Mouse (Mus musculus) adrenal gland, postnatal 25 days (tissue): Measurements from ENCODE around the gene 2010315B03Rik. TPM values are rescaled to one million over a fixed set of nuclear protein-coding genes. Genes with fewer than 3 reads are reported as not detected.
A peak's percentile ranks its signal among the peaks of the same experiment; 100 is the strongest.

ENCODE experiments used
- DNase-seq: peaks from one replicate; pipeline ENCODE4 v3.0.0; 2021; ENCODE audit warnings: mixed read lengths
- long read RNA-seq: library from polyadenylated mRNA; stranded (forward); transcript quantifications from one replicate; pipeline ENCODE4 v2.0.0, GENCODE M21; 2021
- total RNA-seq: library from RNA; stranded (reverse); gene quantifications from 2 replicates; pipeline ENCODE4 v1.2.3, GENCODE M21; 2021

The 2010315B03Rik gene
- 22.8 and 26.5 TPM in 2 replicates for total RNA-seq
- long read RNA-seq, transcript 2010315B03Rik-205 (4 exons, 683 nt) = major isoform, 5 of 13 reads
- long read RNA-seq, partial matches to known transcripts = 0 of 13 reads
- long read RNA-seq, other reads (novel, unspliced or antisense) = 2 of 13 reads

DNA sequence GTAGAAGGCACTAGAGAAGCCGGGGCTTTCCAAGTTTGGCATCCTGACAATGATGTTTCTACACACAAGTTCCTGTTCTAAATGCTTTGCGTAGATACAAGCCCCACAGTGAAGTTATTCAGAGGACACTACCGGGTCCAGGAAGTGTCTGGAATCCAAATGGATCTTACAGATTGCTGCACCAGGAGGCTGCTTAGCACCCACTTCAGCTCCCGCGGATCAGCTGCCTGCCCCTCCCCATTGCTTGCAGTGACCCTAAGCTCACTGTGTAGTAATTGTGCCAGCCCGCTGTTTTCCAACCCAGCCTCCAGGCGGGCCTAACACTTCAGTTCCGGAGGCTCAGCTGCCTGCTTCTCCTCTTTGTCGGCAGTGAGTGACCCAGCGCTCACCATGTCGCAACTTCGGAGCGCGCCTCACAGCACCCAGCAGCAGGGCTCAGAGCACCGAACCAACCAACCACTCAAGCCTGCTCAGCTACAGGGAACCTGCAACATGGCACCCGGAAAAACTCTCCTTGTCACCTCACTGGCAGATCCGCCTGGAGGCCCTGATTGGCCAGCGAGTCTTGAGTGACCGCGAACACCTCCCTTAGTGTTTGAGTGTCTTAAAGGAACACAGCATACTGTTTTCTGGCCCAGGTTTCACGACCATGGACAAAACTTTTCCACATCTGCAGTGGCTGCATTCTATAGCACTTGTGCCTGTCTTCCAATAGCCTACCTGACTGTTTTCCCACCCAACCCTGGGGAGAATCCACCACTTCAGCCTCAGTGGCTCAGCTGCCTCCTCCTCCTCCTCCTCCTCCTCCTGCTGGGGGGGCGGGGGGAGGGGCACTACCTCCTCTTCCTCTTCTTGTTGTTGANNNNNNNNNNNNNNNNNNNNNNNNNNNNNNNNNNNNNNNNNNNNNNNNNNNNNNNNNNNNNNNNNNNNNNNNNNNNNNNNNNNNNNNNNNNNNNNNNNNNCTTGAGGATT lies at the start of gene 2010315B03Rik:
2010315B03Rik (minus strand) TSS at position 526 of the 972 bp plus-strand sequence.
- peak; percentile 84 for DNase-seq

DNA sequence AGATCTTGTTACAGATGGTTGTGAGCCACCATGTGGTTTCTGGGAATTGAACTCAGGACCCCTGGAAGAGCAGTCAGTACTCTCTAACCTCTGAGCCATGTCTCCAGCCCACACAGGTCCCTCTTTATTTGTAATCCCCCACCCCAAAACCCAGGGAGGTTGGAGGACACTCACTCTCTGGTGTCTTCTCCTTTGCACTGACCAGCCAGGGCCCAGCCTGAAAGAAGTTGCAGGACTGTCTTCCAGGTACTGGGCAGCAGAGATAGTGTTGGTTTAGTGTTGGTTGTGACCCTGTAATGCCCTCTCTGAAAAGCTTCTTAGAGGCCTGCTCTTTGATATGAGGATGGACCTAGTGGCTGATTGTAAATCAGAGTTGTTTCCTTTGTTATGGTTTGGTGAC lies 994 bp downstream of the 2010315B03Rik start:
- no peak for DNase-seq

DNA sequence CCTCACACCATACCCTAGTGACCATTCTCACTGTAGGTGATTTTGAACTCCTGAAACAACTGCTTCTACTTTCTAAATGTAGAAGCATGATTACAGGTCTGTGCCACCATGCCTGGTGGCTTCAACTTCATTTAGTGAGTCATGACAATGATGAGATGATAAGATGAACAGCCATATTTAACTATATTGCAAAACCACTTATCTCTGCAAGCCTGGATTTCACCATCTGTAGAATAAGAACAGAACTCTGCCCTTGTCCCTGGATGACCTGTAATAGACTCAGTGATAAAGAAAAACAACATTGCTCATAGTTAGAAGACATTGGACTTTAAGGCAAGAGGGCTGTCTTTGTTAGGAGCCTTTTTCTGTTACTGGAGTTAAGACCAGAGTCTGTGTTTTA lies 24.2 kb downstream of the 2010315B03Rik start:
- DNase-seq = no peak

DNA sequence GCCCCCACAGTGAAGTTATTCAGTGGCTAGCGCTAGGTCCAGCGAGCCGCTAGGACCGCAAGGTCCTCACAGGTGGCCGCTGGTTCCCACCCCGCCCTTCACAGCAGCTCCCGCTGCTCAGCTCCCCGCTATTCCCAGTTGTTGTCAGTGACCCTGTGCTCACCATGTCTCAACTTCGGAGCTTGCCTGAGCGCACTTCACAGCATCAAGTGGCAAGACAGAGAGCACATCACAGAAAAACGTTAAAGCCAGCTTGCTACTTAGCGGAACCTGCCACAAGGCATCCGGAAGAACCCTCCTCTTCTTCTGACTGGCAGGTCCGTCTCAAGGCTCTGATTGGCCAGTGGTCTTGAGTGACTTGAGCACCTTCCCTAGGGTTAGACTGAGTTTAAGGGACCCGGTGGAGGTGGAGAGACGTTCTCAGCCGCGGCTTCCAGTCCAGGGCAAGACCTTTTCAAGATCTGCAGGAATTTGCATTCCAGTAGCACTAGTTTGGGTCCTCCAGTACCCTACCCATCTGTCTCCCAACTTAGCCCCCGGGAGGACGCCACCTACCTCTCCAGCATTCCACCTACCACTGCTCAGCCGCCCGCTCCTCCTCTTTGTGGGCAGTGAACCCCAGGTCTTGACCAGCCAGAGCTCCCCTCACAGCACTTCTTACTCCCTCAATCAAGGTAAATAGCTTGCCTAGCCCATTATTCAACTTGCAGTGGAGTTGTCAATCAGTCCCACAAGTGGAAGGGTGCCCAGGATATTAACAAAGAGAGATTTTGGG lies 30.4 kb downstream of the 2010315B03Rik start:
- DNase-seq = peak; percentile 75

- no peak for DNase-seq
Measured at GRCm38 (mm10) chr9:124281448-124281791, 31.1 kb downstream of the 2010315B03Rik start.

DNA sequence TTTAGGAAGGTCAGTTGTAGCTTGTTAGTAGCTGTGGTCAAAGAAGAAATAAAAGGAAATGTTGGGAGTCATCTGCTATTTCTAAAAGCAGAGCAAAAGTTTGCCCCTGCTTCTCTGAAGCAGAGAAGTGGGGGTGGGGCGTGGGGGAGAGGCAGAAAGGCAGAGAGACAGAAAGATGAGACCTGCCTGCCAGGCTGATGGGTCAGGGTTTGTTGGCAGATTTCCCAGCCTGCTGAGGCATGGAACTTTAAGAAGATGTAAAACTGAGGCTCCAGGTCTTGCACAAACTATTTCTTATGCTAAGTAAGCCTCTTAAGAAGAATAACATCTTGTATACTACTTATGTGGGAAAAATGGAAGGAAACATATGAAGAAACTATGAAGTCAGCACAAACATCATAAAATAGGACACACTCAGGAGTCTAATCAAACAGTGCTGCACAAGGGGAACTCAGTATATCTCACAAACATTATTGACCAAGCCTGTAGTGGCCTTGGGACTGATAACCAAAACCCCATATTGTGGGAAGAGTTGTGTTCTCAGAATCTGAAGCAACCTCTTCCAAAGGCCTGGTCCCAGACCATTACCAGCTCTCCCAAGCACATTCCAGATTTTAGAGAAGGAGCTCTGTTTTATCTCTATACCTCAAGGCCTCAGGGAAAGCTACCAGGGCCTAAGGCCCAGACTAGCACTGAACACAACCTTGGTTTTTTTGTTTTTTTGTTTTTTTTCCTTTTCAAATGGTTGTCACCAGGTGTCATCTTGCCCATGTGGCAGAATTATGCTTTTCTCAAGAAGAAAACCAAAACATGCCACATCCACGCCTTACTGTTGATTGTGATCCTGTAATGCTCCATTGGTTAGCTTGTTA lies 31.7 kb downstream of the 2010315B03Rik start:
- DNase-seq = peak; percentile 46

DNA sequence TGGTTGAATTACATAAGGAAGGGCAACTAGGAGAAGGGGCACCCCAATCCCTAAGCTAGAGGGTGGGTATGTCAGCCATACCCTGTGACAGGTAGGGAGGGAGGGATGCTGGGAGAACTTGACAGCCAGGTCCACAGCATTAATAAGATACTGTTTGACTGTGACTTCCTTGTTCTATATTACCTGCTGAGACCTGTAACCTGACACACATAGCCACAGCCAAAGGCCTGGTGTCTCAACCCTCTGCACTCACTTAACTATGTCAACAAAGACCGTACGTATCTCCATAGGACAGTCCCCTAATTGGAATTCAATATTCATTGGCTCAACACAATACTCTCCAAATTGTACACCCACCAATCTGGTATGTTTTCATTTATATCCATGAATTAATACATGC lies 33.2 kb downstream of the 2010315B03Rik start:
- no peak for DNase-seq

GRCm38 (mm10) chr9:124275064-124275463 lies 37.4 kb downstream of the 2010315B03Rik start:
- DNase-seq = no peak

GRCm38 (mm10) chr9:124273172-124273571 lies 39.3 kb downstream of the 2010315B03Rik start:
- no peak for DNase-seq

DNA sequence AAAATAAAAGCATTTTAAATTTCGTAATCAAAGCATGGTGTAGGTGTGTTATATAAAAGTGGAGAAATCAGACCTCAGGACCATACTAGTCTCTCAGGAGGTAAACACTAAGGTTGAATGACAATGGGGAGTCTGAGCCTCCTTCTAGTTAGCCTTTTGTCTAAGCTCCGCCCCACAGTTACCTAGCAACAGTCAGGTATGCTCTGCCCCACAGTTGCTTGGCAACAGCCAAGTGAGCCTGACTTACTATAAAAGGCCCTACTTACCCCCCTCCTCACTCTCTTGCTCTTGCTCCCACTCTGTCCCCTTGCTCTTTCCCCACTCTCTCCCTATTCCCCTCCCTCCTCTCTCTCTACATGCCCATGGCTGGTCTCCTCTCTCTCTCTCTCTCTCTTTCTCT lies 44.6 kb downstream of the 2010315B03Rik start:
- no peak for DNase-seq

DNA sequence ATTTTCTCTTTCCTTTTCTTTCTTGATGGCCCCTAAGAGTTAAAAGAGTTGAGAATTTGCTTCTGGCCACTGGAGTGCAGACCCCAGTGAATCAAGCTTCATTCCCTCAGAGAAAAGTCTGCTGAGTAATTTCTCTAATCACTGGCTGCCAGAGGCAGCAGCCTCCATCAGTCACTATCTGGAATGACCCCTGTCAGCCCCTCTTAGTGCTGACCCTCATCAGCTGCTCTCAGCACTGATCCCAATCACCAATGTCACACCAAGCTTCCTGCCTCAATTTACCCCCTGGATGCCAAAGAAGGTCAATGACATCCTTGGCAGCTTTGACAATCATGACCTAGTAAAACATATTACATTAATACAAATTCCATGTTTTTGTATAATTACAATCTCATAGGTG lies 45.0 kb downstream of the 2010315B03Rik start:
- no peak for DNase-seq

DNA sequence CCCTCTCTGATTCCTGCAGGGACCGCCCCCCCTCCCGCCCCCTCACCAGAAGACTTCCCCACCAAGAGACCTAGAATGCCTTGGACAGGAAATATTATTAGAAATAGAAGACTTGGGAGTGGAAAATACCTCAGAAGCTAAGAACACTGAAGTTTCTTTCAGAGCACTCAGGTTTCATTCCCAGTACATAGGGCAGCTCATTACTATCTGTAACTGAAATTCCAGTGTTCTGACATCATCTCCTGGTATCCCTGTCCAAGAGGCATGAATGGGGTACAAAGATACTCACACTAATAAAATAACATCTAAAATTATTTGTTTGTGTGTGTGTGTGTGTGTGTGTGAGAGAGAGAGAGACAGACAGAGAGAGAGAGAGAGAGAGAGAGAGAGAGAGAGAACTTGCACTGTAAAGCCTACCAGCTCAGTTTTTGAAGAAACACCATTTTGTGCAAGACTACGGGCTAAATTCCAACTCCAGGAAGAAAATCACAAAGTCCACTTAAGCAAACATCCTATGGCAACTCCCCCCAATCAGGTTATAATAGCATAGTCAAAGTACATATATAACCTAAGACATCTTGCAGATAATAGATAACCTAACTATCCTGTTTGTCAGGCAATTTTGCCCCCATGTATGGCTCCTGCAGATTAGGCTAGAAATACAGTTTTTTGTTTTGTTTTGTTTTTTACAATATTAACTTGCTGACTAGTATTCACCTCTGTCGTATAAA lies 49.3 kb downstream of the 2010315B03Rik start:
- DNase-seq = no peak

DNA sequence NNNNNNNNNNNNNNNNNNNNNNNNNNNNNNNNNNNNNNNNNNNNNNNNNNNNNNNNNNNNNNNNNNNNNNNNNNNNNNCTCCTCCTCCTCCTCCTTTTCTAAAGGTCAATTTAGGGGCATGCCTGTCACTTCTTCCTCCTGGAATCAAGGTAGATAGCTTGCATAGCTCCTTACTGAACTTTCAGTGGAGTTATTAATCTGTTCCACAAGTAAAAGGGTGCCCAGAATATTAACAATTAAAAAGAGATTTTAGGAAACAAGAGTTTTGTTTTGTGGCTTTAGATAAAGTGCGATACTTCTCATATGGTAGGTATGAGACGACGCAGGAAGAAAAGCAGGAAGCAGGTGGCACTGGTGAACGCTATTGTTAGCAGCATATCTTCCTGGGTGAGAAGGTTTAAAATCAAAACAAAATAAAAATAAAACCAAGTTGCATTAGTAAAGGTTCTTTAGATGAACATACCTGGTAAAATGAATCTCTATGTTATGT lies 54.4 kb downstream of the 2010315B03Rik start:
- DNase-seq = no peak

DNA sequence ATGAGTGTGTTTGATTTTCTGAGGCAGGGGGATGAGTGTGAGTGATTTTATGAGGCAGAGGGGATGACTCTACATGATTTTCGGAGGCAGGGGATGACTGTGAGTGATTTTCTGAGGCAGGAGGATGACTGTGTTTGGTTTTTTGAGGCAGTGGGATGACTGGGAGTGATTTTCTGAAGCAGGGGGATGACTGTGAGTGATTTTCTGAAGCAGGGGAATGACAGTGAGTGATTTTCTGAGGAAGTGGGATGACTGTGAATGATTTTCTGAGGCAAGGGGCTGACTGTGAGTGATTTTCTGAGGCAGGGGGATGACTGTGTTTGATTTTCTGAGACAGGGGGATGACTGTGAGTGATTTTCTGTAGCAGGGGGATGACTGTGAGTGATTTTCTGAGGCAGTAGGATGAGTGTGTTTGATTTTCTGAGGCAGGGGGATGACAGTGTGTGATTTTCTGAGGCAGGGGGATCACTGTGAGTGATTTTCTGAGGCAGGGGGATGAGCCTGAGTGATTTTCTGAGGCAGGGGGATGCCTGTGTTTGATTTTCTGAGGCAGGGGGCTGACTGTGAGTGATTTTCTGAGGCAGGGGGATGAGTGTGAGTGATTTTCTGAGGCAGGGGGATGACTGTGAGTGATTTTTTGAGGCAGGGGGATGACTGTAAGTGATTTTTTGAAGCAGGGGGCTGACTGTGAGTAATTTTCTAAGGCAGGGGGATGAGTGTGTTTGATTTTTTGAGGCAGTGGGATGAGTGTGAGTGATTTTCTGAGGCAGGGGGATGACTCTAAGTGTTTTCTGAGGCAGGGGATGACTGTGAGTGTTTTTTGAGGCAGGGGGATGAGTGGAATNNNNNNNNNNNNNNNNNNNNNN lies 55.1 kb downstream of the 2010315B03Rik start:
- DNase-seq = peak; percentile 10

GRCm38 (mm10) chr9:124256271-124257199 lies 56.0 kb downstream of the 2010315B03Rik start:
- DNase-seq = peak; percentile 18

DNA sequence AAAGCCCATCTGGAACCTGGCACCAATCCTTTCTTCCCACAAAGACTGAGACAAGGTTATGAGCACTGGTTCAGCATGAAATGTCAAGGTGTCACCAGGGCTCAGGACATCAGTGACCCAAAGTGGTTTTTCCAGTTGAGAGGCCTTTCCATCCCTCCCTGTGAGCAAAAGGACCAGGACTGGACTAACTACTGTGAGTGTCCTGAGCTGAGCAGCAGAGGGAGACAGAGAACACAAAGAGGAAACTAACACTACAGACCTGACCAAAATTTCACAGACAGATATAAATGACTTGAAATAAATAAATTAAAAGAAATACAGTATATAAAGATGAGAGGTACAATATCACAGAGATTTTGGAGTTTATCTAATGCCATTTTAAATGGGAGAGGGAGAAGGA lies 61.1 kb downstream of the 2010315B03Rik start:
- no peak for DNase-seq
